Mouse (Mus musculus): ENCODE measurements around the gene Celf1.

DNA sequence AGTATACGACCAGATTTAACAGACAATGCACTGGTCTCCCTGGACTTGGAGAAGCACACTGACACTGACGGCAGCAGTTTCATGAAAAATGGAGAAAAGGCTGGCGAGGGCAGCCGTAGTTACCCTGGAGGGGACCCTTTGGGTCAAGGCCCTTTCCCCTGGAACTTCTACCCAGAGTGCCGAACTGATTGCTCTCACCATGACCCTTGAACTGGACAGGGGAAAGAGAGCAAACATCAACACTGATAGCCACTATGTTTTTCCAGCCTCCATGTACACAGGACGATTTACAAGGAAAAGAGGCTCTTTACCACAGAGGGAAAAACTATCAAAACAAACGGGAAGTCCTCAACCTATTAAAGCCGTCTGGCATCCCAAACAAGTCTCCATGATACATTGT lies 8.4 kb upstream of the Celf1 start:
- TF ChIP-seq CTCF (IDR thresholded peaks at IDR 0.05; ENCODE audit: extremely low read depth, insufficient read length, insufficient replicate concordance, low read depth, low read length), result no peak
- no peak for TF ChIP-seq POLR2A (IDR thresholded peaks at IDR 0.05; ENCODE audit: low read depth, low read length)

Measured in small intestine, adult 2 months (tissue).